Mouse (Mus musculus) small intestine, adult 2 months (tissue): Measurements from ENCODE around the gene Macrod1.
A peak's percentile ranks its signal among the peaks of the same experiment; 100 is the strongest.

Experiments
- CTCF ChIP-seq: fragments of 200-500 bp; IDR thresholded peaks from 2 replicates; pipeline ENCODE4 v1.5.1; 2012; ENCODE audit warnings: low read depth, mild to moderate bottlenecking, control low read depth, inconsistent platforms, low read length, moderate library complexity, mixed read lengths; ENCODE audit not compliant: insufficient replicate concordance, insufficient read length; ENCODE audit errors: extremely low read depth
- POLR2A ChIP-seq: fragments of 200-500 bp; IDR thresholded peaks from 2 replicates; pipeline ENCODE4 v1.6.1; 2012; ENCODE audit warnings: low read depth, mild to moderate bottlenecking, control low read depth, inconsistent platforms, low read length, moderate library complexity

GRCm38 (mm10) chr19:7160151-7160906 lies 103.7 kb downstream of the Macrod1 start:
- TF ChIP-seq POLR2A (no peak), CTCF (peak; percentile 35; the same call in 1 of the 2 replicates)
